Mouse (Mus musculus) heart, embryonic 14.5 days (tissue): Measurements from ENCODE around the gene Dctn2. TPM values are rescaled to one million over a fixed set of nuclear protein-coding genes. Genes with fewer than 3 reads are reported as not detected.

ENCODE experiments used
- ATAC-seq: fragments of 200-750 bp; cut with Nextera tagmentation; 2 replicates; pipeline ENCODE4 v1.8.0; 2017; ENCODE audit warnings: low read depth, moderate TSS enrichment; ENCODE audit not compliant: insufficient number of reproducible peaks, insufficient read depth, low FRiP score
- H3K27ac ChIP-seq, 2 experiments: fragments of 200-500 bp in 1 of 2; fragments of 300-500 bp in 1 of 2; sonication (generic) in 1 of 2; replicated peaks in 1 of 2; 2 replicates each; pipeline ENCODE4 v1.5.1; 2012 to 2014; ENCODE audit warnings: low read depth in 2 of 2, low read length in 2 of 2, control low read depth in 1 of 2, mild to moderate bottlenecking in 1 of 2, mixed read lengths in 1 of 2; ENCODE audit not compliant: control insufficient read depth in 1 of 2, insufficient read depth in 1 of 2
- H3K27me3 ChIP-seq: fragments of 300-500 bp; sonication (generic); 2 replicates; pipeline ENCODE4 v1.6.1; 2014; ENCODE audit warnings: mild to moderate bottlenecking, low read length, control low read depth; ENCODE audit not compliant: control insufficient read depth, insufficient read depth
- H3K36me3 ChIP-seq: fragments of 300-500 bp; sonication (generic); 2 replicates; pipeline ENCODE4 v1.6.1; 2014; ENCODE audit warnings: mild to moderate bottlenecking, control low read depth, low read length, mixed read lengths; ENCODE audit not compliant: control insufficient read depth, insufficient read depth
- H3K4me1 ChIP-seq, 2 experiments: fragments of 200-500 bp in 1 of 2; fragments of 300-500 bp in 1 of 2; sonication (generic) in 1 of 2; 2 replicates each; pipeline ENCODE4 v1.6.1; 2012 to 2014; ENCODE audit warnings: low read length in 2 of 2, control low read depth in 1 of 2, mixed read lengths in 1 of 2; ENCODE audit not compliant: control insufficient read depth in 2 of 2, insufficient read depth in 2 of 2
- H3K4me2 ChIP-seq: fragments of 300-500 bp; sonication (generic); 2 replicates; pipeline ENCODE4 v1.6.1; 2014; ENCODE audit warnings: mild to moderate bottlenecking, low read length
- H3K4me3 ChIP-seq, 2 experiments: fragments of 200-500 bp in 1 of 2; fragments of 300-500 bp in 1 of 2; sonication (generic) in 1 of 2; 2 replicates each; pipeline ENCODE4 v1.5.1; 2012 to 2014; ENCODE audit warnings: low read length in 2 of 2, mild to moderate bottlenecking in 2 of 2, control low read depth in 1 of 2, low read depth in 1 of 2, moderate library complexity in 1 of 2; ENCODE audit not compliant: control insufficient read depth in 1 of 2, insufficient read depth in 1 of 2
- H3K9ac ChIP-seq: fragments of 300-500 bp; sonication (generic); 2 replicates; pipeline ENCODE4 v1.6.1; 2014; ENCODE audit warnings: mild to moderate bottlenecking, low read length
- H3K9me3 ChIP-seq: fragments of 300-500 bp; sonication (generic); 2 replicates; pipeline ENCODE4 v1.6.1; 2016; ENCODE audit warnings: low read length, control low read depth; ENCODE audit not compliant: control insufficient read depth
- WGBS: fragments of 180-500 bp; shearing (Covaris S2); extraction: QIAGEN DNeasy Blood & Tissue Kit; methylation state at CpG from one replicate; pipeline ENCODE4 v1.1.7; 2014; 5-methylcytosine and 5-hydroxymethylcytosine counted together
- polyA plus RNA-seq: library from polyadenylated mRNA; unstranded; fragments of >200 nt; fragmentation: Nextera tagmentation; extraction: Ambion mirVana; gene quantifications from 2 replicates; pipeline ENCODE4 v1.2.1, GENCODE M21; 2014

Dctn2 gene
- polyA plus RNA-seq, 1 experiment from 2014 or later: 137 TPM

DNA sequence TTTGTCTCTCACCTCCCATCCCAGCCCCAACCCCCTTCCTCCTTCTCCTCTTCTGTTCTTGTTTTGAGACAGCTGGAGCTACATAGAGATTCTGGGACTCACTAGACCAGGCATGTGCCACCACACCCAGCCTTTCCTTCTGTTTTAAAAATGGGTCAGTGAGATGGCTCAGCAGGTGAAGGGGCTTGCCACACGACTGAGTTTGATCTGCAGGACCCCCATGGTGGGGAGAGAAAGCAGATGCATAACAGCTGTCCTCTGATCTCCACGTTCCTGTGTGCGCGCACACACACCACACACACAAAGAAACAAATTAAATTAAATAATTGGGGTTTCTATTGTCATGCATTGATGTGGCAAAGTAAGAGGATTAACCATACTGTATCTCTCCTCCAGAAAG, 1.2 kb upstream of the Dctn2 start:
- ATAC-seq: no peak

GRCm38 (mm10) chr10:127265727-127266111, 449 bp upstream of the Dctn2 start:
- Histone ChIP-seq H3K27me3 (peaks cover 37% of the 10 kb centered on the region), H3K4me1 (peaks cover 16 to 28% of the 10 kb centered on the region in 2 experiments), H3K9me3 (no peaks in the 10 kb centered on the region), H3K9ac (peak overlapping the region; percentile 100), H3K36me3 (peaks cover 30% of the 10 kb centered on the region), H3K4me2 (peak overlapping the region; percentile 70), H3K4me3 (peak overlapping the region in 1 of 2 experiments; percentile 98; a peak in 2 of 4 replicates), H3K27ac (no peak overlapping the region)
- ATAC-seq: no peak
- 27% methylated on average over 4 of the region's 4 CpGs for WGBS

More for the DNA sequence above, 1.2 kb upstream of the Dctn2 start:
- Histone ChIP-seq H3K9ac (no peak overlapping the region), H3K27me3 (peaks cover 37% of the 10 kb centered on the region), H3K4me3 (no peak overlapping the region), H3K27ac (no peak overlapping the region), H3K4me2 (no peak overlapping the region), H3K9me3 (no peaks in the 10 kb centered on the region), H3K4me1 (peaks cover 16 to 28% of the 10 kb centered on the region in 2 experiments), H3K36me3 (peaks cover 22% of the 10 kb centered on the region)
- WGBS: 70% methylated on average over 4 of the region's 4 CpGs

DNA sequence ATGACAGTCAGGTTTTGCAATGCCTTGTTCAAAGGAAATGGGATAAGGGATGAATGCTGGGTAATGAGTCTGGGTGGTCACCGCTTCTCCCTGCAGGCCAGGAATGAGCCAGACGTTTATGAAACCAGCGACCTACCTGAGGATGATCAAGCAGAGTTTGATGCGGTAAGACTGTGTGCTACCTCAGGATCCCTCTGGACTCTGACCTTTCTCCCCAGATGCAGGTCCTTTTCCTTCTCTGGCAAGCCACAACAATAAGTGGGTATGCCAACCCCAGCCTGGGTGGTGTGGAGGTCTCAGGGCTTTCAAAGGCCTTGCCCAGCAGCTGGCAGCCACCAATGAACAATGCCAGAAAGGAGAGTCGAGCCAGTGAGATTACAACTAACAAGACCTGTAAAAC, 1.1 kb downstream of the Dctn2 start:
- peaks cover 16 to 28% of the 10 kb centered on the region in 2 experiments for H3K4me1 ChIP-seq
- H3K4me3 ChIP-seq: peak overlapping the region; percentile 95 to 98
- H3K27ac ChIP-seq: no peak overlapping the region
- H3K36me3 ChIP-seq: peaks cover 46% of the 10 kb centered on the region
- peak overlapping the region; percentile 70 for H3K4me2 ChIP-seq
- 69% methylated on average over 5 of the region's 5 CpGs for WGBS
- no peak for ATAC-seq
- H3K9ac ChIP-seq: peak overlapping the region; percentile 100
- H3K27me3 ChIP-seq: peaks cover 21% of the 10 kb centered on the region
- no peaks in the 10 kb centered on the region for H3K9me3 ChIP-seq

GRCm38 (mm10) chr10:127268401-127268800, 2.2 kb downstream of the Dctn2 start:
- H3K9ac ChIP-seq: peak overlapping the region; percentile 43; the same call in 1 of the 2 replicates
- no peak overlapping the region for H3K4me3 ChIP-seq
- H3K27ac ChIP-seq: no peak overlapping the region
- no peaks in the 10 kb centered on the region for H3K9me3 ChIP-seq
- peaks cover 10 to 20% of the 10 kb centered on the region in 2 experiments for H3K4me1 ChIP-seq
- peaks cover 57% of the 10 kb centered on the region for H3K36me3 ChIP-seq
- H3K27me3 ChIP-seq: peaks cover 12% of the 10 kb centered on the region
- ATAC-seq: no peak
- WGBS: 40% methylated on average over 5 of the region's 5 CpGs
- H3K4me2 ChIP-seq: no peak overlapping the region

DNA sequence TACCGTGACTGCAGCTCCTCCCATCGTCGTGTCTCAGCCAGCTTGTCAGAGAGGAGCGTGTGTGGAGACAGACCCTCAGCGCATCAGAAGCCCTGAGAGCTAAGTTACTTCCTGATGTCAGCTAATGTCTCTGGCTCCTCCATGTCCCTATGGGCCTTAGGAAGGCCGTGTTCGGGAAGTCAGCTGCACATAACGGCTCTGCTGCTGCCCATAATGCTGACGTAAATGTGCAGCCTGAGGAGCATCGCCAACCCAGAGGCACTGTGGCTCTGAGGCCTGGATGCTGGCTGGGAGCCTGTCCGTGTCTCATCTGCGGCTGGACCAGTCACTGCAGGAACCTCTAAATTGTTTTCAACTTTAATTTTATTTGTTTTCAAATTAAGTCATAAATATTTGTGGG, 2.9 kb downstream of the Dctn2 start:
- Histone ChIP-seq H3K27me3 (peaks cover 6% of the 10 kb centered on the region; the same call in 1 of the 2 replicates), H3K4me2 (no peak overlapping the region), H3K36me3 (peaks cover 62% of the 10 kb centered on the region), H3K9ac (no peak overlapping the region), H3K27ac (no peak overlapping the region), H3K4me3 (no peak overlapping the region), H3K9me3 (no peaks in the 10 kb centered on the region), H3K4me1 (peaks cover 10 to 20% of the 10 kb centered on the region in 2 experiments)
- no peak for ATAC-seq
- WGBS: 79% methylated on average over 12 of the region's 12 CpGs

DNA sequence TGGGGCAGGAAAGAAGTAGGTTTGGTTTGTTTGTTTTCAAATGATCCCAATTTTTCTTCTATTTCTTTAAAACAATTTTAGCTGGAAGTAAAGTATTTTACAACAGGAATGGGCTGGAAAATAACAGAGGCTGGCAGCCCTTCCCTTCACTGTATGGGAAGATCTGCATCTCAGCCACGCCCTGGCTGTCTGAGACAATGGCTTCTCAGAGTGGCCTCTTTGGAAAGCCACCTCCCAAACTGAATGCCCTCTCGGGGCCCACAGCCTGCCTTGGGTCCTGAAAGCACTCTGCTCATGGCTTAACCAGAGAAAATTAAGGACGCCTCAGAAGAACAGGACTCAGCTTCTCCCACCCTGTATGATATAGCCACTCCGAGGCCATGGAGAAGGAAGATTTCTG, 3.7 kb downstream of the Dctn2 start:
- Histone ChIP-seq H3K4me2 (no peak overlapping the region), H3K27me3 (no peaks in the 10 kb centered on the region), H3K36me3 (peaks cover 67% of the 10 kb centered on the region), H3K9ac (no peak overlapping the region), H3K4me1 (peaks cover 10 to 20% of the 10 kb centered on the region in 2 experiments), H3K9me3 (no peaks in the 10 kb centered on the region), H3K4me3 (no peak overlapping the region), H3K27ac (no peak overlapping the region)
- no peak for ATAC-seq
- 90% methylated on average over 4 of the region's 4 CpGs for WGBS

DNA sequence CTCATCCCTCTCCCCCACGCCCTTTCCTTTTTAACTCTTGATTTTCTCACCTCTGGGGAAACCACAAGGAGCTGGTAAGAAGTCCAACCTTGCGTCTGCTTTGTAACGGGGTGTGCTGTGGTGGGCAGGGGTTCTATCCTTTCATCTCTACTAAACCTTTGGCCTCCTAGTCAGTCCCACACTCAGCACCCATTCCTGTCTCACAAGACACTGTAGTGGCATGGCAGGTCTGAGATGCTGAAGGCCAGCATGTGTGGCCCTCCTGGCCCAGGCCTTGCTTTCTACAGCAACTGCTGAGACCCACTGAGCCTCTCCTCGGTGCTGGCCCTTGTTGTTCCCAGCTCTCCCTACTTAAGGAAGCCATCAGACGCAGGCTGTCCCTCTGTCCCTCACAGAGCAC, 6.2 kb downstream of the Dctn2 start:
- no peak for ATAC-seq
- Histone ChIP-seq H3K27ac (no peak overlapping the region), H3K27me3 (no peaks in the 10 kb centered on the region), H3K36me3 (peaks cover 91% of the 10 kb centered on the region), H3K9ac (no peak overlapping the region), H3K4me1 (peaks cover 6 to 15% of the 10 kb centered on the region in 2 experiments), H3K9me3 (no peaks in the 10 kb centered on the region), H3K4me2 (no peak overlapping the region), H3K4me3 (no peak overlapping the region)
- WGBS: 91% methylated on average over 5 of the region's 5 CpGs
